8 mouse cellular contexts compared by ENCODE assay signal in the genomic region with DNA sequence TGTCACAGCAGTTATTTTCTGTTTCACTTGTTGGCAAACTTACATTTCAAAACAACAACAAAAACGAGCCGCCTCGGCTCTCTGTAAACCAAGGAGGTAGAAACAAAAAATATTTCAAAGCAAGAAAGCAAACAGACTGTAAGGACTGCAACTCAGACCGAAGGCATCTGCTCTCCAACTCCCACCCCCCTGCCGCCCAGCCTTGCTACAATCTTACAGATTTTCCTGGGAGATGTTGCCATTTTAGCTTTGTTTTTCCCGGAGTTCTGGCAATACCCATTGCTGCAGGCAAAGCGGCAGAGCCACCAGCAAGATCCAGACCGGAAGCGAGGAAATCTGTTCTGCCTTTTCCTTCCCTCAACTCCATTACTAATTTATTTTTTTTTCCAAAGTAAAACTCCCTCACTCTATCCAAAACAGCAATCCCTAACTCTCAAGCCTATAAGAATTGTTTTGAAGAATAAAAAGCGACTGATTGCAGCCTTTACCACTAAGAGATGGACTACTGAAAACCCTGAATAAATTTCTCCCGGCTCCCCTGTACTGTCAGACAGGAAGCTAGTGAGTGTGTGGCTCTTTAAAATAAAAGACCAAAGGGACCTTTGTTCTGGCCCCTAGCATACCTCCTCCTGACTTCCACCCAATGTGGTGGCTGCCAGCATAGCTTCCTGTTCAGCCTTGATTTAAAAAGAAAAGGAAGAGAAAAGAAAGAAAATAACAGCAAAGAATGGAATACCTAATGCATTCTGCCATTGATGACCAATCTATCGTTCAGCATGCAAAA.
DNase-seq lines count a peak whose midpoint lies in the region; ATAC-seq and TF ChIP-seq lines count a peak whose summit lies in the region.

No protein-coding gene starts in this region.

- peak; percentile 10 for DNase-seq in cerebellum, adult 9-10 months
- DNase-seq in cerebellum, adult 11-12 months, result no peak
- DNase-seq in brain, embryonic 14.5 days (ENCODE audit: low read depth), result peak; percentile 63
- no peak for DNase-seq in heart, embryonic 10.5 days (ENCODE audit: low spot score)
- DNase-seq in kidney, postnatal 0 days (ENCODE audit: low spot score), result peak; percentile 56
- peak; percentile 39 for DNase-seq in midbrain, embryonic 14.5 days
- no peak for DNase-seq in urinary bladder, adult 2 months (ENCODE audit: low spot score)
- no peak for DNase-seq in gastrocnemius, postnatal 14 days

- no peaks in the 10 kb centered on the region for H3K9me3 ChIP-seq in heart, embryonic 10.5 days
- H3K9me3 ChIP-seq in kidney, postnatal 0 days (replicated peaks; ENCODE audit: low read length), result no peaks in the 10 kb centered on the region
- no peaks in the 10 kb centered on the region for H3K9me3 ChIP-seq in midbrain, embryonic 14.5 days (ENCODE audit: control insufficient read depth, low read length)

- H3K27ac ChIP-seq in heart, embryonic 10.5 days, result peak overlapping the region; percentile 79
- peak overlapping the region; percentile 75 for H3K27ac ChIP-seq in kidney, postnatal 0 days
- peak overlapping the region; percentile 41; the same call in 1 of the 2 replicates for H3K27ac ChIP-seq in midbrain, embryonic 14.5 days (replicated peaks; ENCODE audit: low read depth, low read length)

- WGBS in heart, embryonic 10.5 days, result 58% methylated on average over 12 of the region's 12 CpGs
- WGBS in kidney, postnatal 0 days, result 41% methylated on average over 12 of the region's 12 CpGs
- WGBS in midbrain, embryonic 14.5 days, result 40% methylated on average over 12 of the region's 12 CpGs

- no peaks in the 10 kb centered on the region for H3K4me1 ChIP-seq in heart, embryonic 10.5 days
- no peaks in the 10 kb centered on the region for H3K4me1 ChIP-seq in kidney, postnatal 0 days (replicated peaks; ENCODE audit: insufficient read depth, low read length)
- H3K4me1 ChIP-seq in midbrain, embryonic 14.5 days (ENCODE audit: control insufficient read depth, insufficient read depth, low read length), result peaks cover 9% of the 10 kb centered on the region

- H3K9ac ChIP-seq in kidney, postnatal 0 days (ENCODE audit: low read depth, low read length), result peak overlapping the region; percentile 46; the same call in 1 of the 2 replicates
- H3K9ac ChIP-seq in midbrain, embryonic 14.5 days (replicated peaks; ENCODE audit: low read length), result peak overlapping the region; percentile 31; the same call in 1 of the 2 replicates

- peak overlapping the region; percentile 51 for H3K4me2 ChIP-seq in kidney, postnatal 0 days (ENCODE audit: low read length)
- H3K4me2 ChIP-seq in midbrain, embryonic 14.5 days (ENCODE audit: low read length), result peak overlapping the region; percentile 41

- no peaks in the 10 kb centered on the region for H3K36me3 ChIP-seq in heart, embryonic 10.5 days
- H3K36me3 ChIP-seq in kidney, postnatal 0 days (ENCODE audit: insufficient read depth, low read length), result no peaks in the 10 kb centered on the region
- no peaks in the 10 kb centered on the region for H3K36me3 ChIP-seq in midbrain, embryonic 14.5 days (ENCODE audit: control insufficient read depth, insufficient read depth, low read length)

- intact Hi-C loops in gastrocnemius, postnatal 14 days (cut with DNase I; ENCODE audit: low total_unique reads), result no loop called here

- no peaks in the 10 kb centered on the region for H3K27me3 ChIP-seq in heart, embryonic 10.5 days (ENCODE audit: insufficient read depth, poor library complexity, severe bottlenecking)
- no peaks in the 10 kb centered on the region for H3K27me3 ChIP-seq in kidney, postnatal 0 days (ENCODE audit: insufficient read depth, low read length)
- H3K27me3 ChIP-seq in midbrain, embryonic 14.5 days (ENCODE audit: control insufficient read depth, insufficient read depth, low read length), result no peaks in the 10 kb centered on the region

- ATAC-seq in kidney, postnatal 0 days (replicated peaks; ENCODE audit: low FRiP score, low read depth), result no peak
- ATAC-seq in midbrain, embryonic 14.5 days (ENCODE audit: low FRiP score, low TSS enrichment), result no peak

- no peak for TF ChIP-seq CTCF in brain, embryonic 14.5 days (IDR thresholded peaks at IDR 0.05; ENCODE audit: borderline replicate concordance, extremely low read depth, insufficient read depth, insufficient read length)
- no peak for TF ChIP-seq CTCF in kidney, postnatal 0 days (IDR thresholded peaks at IDR 0.05; ENCODE audit: low read depth)

- TF ChIP-seq POLR2A in brain, embryonic 14.5 days (IDR thresholded peaks at IDR 0.05; ENCODE audit: borderline replicate concordance, extremely low read depth, insufficient read depth, insufficient read length, poor library complexity, severe bottlenecking), result no peak

- H3K4me3 ChIP-seq in heart, embryonic 10.5 days, result peak overlapping the region; percentile 22; the same call in 1 of the 2 replicates
- H3K4me3 ChIP-seq in kidney, postnatal 0 days (replicated peaks; ENCODE audit: low read depth, low read length), result peak overlapping the region; percentile 26; the same call in 1 of the 2 replicates
- H3K4me3 ChIP-seq in midbrain, embryonic 14.5 days (replicated peaks; ENCODE audit: low read depth, low read length), result peak overlapping the region; percentile 7; the same call in 1 of the 2 replicates

Comparison
In these comparisons a context has a peak if more than half of its experiments do, and no peak if none do; other contexts are left out.
1. DNase-seq: peak in cerebellum, adult 9-10 months (single experiment), brain, embryonic 14.5 days (single experiment), kidney, postnatal 0 days (single experiment) and midbrain, embryonic 14.5 days (single experiment); none in cerebellum, adult 11-12 months (single experiment), heart, embryonic 10.5 days (single experiment), urinary bladder, adult 2 months (single experiment) and gastrocnemius, postnatal 14 days (single experiment).
2. Peak in every context shown above with its lines, with median percentiles within 50 percentile points of each other: H3K27ac ChIP-seq and H3K4me3 ChIP-seq.